Mouse (Mus musculus): Measurements from ENCODE around the gene Matn4. TPM values are rescaled to one million over a fixed set of nuclear protein-coding genes. Genes with fewer than 3 reads are reported as not detected.

Gene Matn4
- polyA plus RNA-seq, 1 experiment = 0.88 TPM

DNA sequence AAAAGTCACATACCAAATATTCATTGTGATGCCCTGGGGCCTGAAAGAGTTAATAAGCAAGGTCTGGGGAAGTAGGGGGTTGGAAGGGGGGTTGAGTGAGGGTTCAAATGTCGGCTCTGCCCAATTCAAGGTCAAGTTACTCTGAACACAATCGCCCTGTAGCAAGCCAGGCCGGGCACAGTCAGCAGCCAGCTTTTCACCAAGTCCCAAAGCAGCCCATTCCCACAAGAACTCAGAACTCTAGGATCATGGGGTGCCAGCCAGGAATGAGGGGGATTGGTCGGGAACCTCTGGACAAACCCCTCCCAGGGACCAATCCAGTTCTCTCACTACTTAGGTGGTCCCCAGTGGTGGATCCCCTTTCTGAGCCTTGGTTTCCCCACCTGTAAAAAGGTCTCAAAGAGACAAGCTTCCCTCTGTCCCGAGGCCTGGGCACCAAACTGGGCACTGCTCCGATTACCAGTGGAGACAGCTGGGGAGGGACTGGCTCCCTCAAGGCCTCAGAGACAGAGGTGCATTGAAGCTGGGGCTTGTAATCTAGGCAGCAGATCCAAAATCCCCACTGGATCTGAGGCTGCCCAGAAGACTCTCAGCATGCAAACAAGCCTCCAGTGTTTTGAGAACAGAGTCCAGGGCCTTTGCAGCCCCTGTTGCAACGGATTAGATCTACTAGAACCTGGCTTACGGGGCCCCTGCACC is 31.4 kb upstream of the Matn4 start:
- DNase-seq (ENCODE audit: low read depth) = no peak

DNA sequence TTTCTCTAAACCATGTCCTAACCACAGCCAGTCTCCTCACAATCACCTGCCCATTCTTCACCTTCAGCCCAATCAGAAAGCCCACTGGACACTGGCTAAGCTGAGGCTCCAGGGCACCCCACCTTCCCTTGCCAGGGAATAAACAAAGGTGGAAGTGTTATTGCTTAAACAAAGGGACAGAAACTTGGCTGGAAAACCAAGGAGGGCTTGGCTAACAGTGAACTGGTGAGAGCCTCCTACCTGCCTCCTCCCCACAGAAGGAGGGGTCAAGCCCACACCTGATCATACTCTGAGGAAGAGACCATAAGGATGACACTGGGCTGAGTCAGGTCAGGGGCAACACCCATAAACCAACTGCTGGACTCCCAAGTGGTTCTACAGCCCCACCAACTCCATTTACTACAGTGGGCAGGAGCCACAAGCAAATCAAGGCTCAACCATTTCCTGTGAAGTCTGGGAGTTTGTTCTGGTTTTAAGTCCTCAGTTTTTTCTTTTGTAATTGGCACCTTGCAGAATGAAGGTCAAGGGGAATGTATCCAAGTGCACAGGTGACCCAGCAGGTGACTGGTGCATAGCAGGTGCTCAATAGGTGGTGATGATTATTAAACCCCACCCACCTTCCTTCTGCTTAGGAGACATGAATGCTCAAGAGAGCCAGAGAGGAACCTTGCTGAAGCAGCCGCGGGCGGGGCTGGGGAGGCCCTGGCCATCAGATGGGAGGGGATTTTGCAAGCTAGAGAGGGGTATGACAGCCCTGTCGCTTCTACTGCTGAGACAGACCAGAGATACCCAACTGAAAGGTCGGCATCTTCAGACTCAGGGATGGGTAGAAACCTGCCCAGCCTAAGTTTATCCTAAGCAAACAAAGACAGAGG is 30.5 kb upstream of the Matn4 start:
- DNase-seq (ENCODE audit: low read depth) = no peak

DNA sequence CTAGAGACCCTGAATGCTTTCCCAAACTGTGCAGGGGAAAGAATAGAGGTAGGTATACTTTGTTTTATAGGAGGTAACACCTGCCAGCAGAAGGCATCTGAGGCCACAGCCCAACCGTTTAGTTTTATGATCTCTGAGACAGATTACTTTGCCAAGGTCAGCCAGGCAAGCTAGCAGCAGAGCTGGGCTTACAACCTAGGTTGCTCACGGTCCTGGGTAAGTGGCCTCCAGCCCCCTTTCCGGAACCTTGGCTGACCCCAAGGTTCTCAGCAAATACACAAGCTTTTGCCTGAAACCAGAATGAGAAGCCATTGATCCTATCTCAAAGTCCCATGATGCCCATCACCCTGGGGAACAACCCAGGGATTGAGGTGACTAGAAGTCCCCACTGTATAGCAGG is 29.7 kb upstream of the Matn4 start:
- no peak for DNase-seq (ENCODE audit: low read depth)

DNA sequence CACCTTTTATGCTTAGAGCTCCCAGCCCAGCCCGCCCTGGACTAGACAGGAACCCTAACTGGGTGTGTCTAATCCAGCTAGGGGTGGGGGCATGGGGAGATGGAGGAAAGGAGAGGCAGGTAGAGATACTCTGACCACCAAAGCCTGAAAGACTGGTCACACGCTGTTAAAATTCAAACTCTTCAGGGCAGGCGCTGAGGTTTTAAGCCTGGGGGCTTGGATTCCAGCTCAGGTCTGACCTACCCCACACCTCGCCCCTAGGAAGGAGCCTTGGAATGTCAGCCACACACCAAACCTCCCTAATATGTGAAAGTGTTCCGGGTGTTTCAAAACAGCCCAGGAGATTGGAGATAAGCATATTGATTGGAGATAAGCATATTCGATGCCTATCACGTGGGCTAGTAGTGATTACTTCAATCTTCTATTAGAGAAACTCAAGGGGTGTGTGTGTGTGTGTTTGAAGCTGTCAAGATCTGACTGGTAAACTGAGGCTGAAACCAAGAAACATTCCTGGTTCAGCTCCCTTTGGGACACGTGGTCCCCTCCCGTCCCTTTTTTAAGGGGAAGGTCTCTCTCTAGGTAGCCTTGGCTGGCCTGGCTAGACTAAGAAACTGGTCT is 28.4 kb upstream of the Matn4 start:
- no peak for DNase-seq (ENCODE audit: low read depth)

DNA sequence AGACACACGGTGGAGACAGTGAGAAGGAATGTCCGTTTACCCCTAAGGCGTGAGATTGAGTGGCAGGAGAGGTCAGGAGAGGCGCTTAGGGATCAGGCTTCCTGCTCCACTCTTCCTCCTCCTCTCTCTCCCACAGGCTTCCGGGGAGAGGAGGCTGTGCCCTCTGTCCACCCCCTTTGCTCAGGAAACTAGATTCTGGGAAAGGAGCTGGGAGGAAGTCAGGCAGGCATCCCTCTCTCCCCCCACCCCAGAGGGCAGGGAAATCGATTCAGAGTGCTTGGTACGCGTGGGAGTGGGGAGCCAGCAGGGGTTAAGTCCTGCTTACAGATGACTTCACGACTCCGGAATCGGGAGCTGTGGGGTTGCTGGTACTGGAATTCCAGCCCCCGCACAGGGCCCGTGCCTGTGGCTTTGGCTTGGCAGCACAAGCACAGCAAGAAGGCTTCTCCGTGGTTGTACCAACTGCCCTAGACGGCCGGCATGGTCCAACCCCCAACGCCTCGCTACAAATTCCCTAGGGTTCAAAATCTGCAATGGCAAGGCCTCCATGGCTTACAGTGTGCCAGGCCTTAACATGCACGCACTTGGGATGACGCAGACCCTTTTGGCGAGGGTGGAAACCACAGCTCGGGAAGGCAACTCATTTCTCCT is 27.7 kb upstream of the Matn4 start:
- DNase-seq (ENCODE audit: low read depth) = no peak

DNA sequence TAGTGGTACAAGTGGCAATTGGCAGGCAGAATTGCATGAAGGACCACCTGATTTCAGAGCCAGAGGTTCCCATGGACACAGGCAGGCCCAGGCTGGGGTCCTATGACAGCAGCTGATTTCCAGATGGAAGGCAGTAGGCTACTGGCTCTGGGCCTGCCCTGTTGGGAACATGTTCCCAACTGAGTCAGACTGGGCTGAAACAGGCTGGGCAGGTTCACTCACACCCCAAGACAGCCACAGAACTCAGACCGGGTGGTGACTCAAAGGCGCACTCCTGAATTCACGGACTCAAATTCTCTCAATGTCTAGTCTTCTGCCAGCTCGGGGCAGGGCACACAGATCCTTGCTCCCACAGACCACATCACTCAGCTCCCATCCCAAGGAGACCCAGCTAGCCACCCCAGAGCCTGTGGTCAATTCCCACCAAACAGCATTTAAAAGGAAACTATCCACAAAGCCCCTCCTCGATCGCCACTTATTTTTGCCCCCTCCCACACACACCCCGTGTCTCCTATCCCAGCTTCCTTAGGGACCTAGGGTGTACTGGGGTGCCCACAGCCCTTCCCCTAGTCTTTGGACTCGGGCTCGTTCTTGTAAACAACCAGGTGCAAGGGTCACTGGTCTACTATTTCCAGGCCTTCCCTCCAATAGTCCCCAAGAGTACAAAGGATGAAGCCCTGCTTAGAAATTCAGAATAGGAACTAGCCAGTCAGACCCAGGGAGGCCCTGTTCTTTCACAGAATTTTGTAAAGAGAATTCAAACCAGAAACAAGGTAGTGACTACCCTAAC is 26.9 kb upstream of the Matn4 start:
- no peak for DNase-seq (ENCODE audit: low read depth)

DNA sequence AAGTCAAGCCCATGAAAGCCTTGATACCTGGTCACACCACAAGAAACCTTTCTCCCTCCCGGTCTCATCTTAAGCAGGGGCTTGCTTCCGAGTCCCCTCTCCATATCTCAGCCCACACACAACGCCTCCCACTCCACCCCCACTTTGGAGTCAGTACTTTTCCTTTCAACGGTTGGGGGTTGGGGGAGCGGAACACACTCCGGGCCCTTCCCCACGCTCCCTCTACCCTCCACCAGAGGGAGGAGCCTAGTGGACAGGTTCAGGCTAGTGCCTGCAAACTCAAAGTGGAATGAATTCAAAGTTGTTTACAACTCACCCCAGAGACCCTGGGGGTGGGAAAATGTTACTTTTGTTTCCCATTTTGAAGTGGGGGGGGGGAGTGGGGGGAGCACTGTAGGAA is 25.7 kb upstream of the Matn4 start:
- no peak for DNase-seq (ENCODE audit: low read depth)

DNA sequence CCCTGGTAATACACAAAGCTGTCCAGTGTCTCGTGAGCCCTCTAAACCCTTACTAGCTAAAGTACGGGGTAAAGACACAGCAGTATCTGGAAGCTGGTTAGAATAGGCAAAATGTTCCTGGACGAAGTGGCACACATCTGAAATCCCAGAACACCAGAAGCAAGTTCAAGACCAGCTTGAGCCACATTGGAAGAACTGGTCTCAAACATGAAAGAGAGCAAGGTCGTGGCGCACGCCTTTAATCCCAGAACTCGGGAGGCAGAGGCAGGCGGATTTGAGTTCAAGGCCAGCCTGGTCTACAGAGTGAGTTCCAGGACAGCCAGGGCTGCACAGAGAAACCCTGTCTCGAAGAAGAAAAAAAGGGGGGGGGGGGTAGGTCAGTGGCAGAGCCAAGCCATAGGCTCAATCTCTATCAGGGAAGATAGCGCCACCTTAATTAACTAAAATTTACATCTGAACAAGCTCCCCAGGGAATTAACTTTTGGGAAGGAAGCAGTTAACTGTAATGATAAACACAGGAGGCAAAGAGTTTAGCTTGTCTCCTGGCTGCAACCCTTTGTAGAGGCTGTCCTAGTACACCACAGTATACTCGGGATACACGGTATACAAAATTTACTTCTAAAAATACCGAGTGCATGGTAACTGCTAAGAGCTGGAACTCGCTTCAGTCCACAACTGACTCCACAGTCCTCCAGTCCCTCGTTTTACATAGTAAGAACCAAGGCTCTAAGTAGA is 25.1 kb upstream of the Matn4 start:
- no peak for DNase-seq (ENCODE audit: low read depth)

DNA sequence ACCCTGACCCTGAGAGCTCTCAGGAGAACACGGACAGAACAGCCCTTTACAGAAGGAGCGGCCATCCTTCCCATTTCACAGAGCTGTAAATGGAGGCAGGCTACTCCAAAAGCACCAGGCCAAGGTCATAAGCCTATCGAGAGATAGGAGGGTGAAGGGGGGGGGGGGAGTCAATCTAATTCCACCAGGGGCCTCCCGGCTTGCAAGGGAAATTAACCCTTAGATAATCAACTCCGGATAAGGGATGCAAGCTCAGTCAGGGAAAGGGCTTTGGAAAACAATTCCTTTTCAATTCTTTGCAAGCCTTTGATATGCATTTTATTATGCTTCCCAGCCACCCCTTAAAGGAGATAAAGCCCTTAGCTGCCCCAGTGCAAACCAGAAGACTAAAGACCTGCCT is 23.5 kb upstream of the Matn4 start:
- no peak for DNase-seq (ENCODE audit: low read depth)

DNA sequence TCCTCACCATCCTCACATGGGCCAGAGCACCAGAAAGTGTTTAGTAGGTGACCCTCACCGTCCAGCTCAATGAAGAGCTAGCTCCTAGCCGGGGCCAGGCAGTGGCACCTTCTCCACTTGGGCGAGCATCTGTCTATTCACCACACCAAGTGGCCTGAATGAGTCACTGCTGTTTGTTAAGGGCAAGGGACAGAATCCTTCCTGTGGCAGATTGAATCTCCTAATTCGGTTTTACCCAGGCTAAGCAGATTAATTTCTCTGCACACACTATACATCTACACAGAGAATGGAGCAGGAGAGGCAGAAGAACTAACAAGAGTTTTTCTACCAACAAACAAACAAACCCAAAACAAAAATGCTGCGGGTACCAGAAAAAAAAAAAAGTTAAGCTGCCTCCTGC is 22.0 kb upstream of the Matn4 start:
- no peak for DNase-seq (ENCODE audit: low read depth)

DNA sequence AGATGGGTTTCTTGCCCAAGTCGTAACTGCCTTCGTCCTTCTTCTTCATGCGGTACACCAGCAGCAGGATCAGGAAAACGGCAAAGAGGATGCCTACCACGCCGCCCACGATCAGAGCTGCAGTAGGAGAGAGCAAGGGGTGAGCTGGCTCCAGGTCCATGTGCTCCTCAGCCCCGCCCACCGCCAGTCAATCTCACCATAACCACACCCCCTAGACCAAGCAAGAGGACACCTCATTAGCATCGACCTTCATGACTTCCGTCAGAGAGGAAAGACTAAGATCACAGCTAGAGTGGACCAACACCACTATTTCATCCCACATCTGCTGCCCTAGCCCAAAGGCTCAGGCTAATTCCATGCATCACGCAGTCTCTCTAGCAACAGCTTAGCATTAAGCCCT is 21.2 kb upstream of the Matn4 start:
- no peak for DNase-seq (ENCODE audit: low read depth)

DNA sequence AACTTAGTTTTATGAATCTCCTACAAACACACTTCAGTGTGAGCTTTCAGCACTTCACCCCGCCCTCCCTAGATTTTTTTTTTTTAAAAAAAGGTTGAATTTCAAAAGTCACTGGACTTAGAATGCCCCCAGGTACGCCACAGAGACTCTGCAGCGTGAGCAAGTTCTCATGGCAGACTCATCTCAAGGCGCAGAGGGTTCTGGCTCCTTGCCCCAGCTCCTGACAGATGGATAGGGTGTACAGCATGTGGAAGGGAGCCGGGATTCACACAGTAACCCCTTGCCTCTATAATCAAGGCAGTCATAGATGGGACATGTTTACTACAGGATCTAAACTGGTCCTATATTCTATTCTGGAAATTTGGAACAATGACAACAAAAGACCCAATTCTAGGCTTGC is 20.4 kb upstream of the Matn4 start:
- no peak for DNase-seq (ENCODE audit: low read depth)

DNA sequence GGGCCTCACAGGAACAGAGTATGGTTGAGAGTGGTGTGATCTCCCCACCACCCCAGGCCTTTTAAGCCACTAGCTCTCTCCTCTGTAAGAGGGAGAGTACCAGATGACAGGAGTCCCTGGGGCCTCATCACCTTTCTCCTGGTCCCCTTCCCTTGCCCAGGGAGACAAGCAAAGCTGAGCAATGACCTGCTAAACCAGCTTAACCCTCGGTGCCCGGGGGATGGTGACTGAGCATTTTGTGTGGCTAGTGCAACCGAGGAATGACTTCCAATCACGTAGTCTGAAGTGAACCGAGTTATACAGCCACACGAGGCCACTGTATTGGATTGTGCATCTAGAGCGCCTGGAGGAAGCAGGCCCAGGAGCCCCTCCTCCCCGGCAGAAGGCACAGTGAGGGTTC is 19.4 kb upstream of the Matn4 start:
- no peak for DNase-seq (ENCODE audit: low read depth)

DNA sequence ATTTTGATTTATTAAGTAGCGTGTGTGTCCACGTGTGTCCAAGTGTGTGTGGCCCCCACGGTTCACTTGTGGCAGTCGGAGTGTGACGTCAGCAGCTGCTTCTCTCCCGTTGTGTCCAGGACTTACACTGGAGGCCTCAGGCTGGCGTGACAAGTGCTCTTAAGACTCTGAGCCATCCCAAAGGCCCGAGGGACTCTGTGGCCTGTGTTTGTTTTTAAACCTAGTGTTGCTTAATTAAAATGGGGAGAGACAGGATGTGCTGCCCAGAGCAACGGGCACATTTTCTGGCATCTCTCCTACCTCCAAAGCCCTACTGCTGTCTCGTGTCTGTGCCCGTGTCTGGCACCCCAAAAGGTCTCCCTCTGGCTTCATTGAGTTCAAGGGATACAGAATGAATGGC is 18.5 kb upstream of the Matn4 start:
- DNase-seq (ENCODE audit: low read depth) = no peak

DNA sequence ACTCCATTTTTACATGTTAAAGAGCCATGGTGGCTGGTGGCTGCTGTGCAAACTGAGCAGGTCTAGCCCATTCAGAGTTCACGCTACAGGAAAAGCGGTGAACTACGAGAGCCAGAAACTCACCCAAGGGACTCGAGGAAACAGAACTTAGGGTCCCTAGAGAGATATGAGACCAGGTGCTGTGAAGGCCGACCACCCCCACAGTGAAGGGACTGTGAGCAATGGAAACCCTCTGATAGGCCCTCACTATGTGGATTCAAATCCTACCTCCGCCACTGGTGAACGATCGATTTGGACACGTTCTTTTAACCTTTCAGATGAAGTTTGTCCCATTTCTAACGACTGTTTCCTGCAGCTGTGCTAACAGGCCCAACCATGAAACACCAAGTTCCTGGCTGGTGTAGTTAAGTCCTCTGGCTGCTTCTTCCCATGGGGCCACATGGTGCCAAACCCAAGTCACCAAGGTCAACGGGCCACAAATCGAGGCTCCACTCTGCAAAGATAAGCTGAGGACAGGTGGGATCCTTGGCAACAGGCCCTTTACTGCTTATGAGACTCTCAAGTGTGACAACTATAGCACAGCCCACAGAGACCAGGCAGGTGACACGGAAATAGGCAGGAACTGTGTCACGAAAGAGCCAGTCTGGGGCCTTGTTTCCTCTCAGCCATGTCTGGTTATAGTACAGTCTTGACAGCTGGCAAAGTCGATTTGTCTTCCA is 17.9 kb upstream of the Matn4 start:
- no peak for DNase-seq (ENCODE audit: low read depth)

DNA sequence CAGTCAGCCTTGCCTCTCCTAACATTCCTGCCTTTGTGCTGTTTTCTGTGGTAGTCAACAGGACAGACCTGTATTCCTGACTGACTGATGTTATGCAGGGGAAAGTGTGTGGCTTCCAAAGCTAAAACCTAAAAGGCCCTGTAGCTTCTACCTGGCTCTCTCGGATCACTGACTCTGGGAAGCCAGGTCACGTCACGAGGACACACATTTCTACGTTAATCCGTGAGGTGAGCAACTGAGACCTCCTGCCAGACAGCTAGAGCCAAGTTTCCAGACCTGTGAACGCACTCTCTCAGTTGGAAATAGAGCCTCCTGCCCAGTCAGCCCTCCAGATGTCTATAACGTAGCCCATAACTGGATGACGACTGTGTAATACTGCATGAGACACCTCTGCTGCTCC is 17.0 kb upstream of the Matn4 start:
- no peak for DNase-seq (ENCODE audit: low read depth)

DNA sequence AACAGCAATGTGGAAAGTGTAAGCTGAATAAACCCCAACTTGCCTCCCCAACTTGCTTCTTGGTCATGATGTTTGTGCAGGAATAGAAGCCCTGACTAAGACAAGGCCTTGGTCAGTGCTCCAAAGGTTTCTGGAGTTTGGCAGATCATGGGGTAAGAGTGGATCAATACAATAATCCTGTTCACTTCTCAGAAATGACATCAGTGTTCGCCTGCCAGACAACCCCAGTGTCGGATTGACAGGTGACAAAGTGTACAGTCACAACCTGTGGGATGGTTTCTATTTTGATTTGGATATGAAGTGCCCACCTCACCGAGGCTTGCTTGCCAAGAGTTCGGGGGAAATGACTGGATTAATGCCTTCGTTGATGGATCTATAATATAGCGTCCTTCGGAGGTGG is 16.3 kb upstream of the Matn4 start:
- no peak for DNase-seq (ENCODE audit: low read depth)

DNA sequence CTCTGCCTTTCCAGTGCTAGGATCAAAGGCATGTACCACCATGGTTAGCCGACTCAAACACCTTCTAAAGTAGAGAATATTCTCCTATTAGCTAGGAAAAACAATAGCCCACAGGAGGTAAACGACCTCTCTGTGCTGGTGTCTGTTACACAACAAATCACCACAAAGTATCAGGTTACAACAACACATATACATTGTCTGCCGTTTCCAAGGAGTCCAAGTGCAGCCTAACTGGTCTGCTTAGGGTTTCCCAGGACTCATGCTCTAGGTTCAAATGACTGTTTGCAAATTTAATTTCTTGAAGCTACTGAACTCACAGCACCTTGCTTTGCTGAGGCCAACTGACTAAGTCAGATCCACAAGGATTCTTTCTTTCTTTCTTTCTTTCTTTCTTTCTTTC is 14.5 kb upstream of the Matn4 start:
- DNase-seq (ENCODE audit: low read depth) = no peak

DNA sequence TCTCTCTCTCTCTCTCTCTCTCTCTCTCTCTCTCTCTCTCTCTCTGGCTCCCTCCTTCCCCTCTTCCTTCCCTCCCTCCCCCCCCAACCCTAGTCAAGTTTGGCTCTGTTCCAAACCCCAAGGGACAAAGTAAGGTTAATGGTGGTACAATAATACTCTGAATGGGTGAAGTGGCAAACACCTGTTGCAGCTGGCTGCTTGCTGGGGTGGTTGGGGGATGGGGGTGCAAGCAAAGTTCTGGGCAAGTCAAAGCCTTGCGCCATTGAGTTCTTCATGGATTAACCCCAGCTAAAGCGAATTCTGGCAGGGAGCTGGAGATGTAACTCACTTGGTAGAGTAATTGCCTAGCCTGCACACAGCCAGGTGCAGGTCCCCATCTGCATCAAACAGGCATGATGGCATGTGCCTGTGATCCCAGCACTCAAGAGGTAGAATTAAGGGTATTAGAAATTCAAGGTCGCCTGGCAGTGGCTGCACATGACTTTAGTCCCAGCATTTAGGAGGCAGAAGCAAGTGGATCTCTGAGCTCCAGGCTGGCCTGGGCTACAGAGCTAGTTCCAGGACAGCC is 13.4 kb upstream of the Matn4 start:
- DNase-seq (ENCODE audit: low read depth) = no peak

DNA sequence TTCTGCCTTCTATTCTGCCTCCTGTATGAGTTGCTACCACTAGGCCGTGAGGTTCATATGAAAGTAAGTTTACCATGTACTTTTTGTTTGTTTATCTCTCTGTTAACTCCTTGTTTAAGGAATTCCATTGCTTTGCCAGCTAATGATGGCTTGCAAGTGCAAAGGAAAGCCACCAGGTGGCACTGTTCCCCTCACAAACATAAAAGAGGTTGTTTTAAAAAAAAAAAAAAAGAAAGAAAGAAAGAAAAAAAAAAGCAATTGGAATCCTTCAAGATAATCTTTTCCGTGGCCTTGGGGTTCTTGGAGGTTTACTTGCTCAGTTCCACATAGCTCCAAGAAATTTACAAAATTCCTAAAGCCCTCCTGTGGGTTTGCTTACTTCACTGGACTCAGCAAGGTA is 12.2 kb upstream of the Matn4 start:
- no peak for DNase-seq (ENCODE audit: low read depth)

All from gonadal fat pad, adult 2 months (tissue).